Mouse (Mus musculus) midbrain, postnatal 0 days (tissue): Measurements from ENCODE around the gene Tk1. TPM values are rescaled to one million over a fixed set of nuclear protein-coding genes. Genes with fewer than 3 reads are reported as not detected.

Experiments used
- ATAC-seq: fragments of 200-750 bp; cut with Nextera tagmentation; 2 replicates; pipeline ENCODE4 v1.8.0; 2017; ENCODE audit warnings: moderate number of reproducible peaks, mild to moderate bottlenecking, moderate TSS enrichment, moderate library complexity; ENCODE audit not compliant: low FRiP score
- DNase-seq: peaks from one replicate; pipeline ENCODE4 v3.0.0-alpha.2; 2015; ENCODE audit warnings: low spot score
- H3K27ac ChIP-seq: fragments of 300-500 bp; sonication (generic); 2 replicates; pipeline ENCODE4 v1.5.1; 2014; ENCODE audit warnings: low read depth, mild to moderate bottlenecking, low read length, mixed read lengths
- H3K27me3 ChIP-seq: fragments of 300-500 bp; sonication (generic); 2 replicates; pipeline ENCODE4 v1.6.1; 2014; ENCODE audit warnings: low read length, control low read depth, mixed read lengths; ENCODE audit not compliant: insufficient read depth
- H3K36me3 ChIP-seq: fragments of 300-500 bp; sonication (generic); 2 replicates; pipeline ENCODE4 v1.6.1; 2014; ENCODE audit warnings: low read length, control low read depth, mixed read lengths; ENCODE audit not compliant: insufficient read depth
- H3K4me1 ChIP-seq: fragments of 300-500 bp; sonication (generic); 2 replicates; pipeline ENCODE4 v1.6.1; 2014; ENCODE audit warnings: mild to moderate bottlenecking, control low read depth, antibody characterized with exemption, low read length, mixed read lengths; ENCODE audit not compliant: insufficient read depth
- H3K4me2 ChIP-seq: fragments of 300-500 bp; sonication (generic); 2 replicates; pipeline ENCODE4 v1.6.1; 2014; ENCODE audit warnings: low read depth, mild to moderate bottlenecking, low read length, mixed read lengths; ENCODE audit not compliant: poor library complexity, severe bottlenecking
- H3K4me3 ChIP-seq: fragments of 300-500 bp; sonication (generic); 2 replicates; pipeline ENCODE4 v1.5.1; 2014; ENCODE audit warnings: low read depth, mild to moderate bottlenecking, low read length, moderate library complexity
- H3K9ac ChIP-seq: fragments of 300-500 bp; sonication (generic); replicated peaks from 2 replicates; pipeline ENCODE4 v1.6.1; 2014; ENCODE audit warnings: mild to moderate bottlenecking, low read length, moderate library complexity, mixed read lengths; ENCODE audit not compliant: poor library complexity, severe bottlenecking
- H3K9me3 ChIP-seq: fragments of 300-500 bp; sonication (generic); 2 replicates; pipeline ENCODE4 v1.6.1; 2016; ENCODE audit warnings: low read length, control low read depth
- CTCF ChIP-seq: IDR thresholded peaks from 2 replicates; pipeline ENCODE4 v1.5.1; 2016; ENCODE audit warnings: antibody characterized with exemption, mild to moderate bottlenecking
- WGBS: fragments of 180-500 bp; shearing (Covaris S2); extraction: QIAGEN DNeasy Blood & Tissue Kit; methylation state at CpG from one replicate; pipeline ENCODE4 v1.1.7; 2014; 5-methylcytosine and 5-hydroxymethylcytosine counted together
- polyA plus RNA-seq: library from polyadenylated mRNA; unstranded; fragments of >200 nt; fragmentation: Nextera tagmentation; extraction: Ambion mirVana; gene quantifications from 2 replicates; pipeline ENCODE4 v1.2.1, GENCODE M21; 2015
- total RNA-seq: library from RNA; depleted of rRNA; stranded (reverse); fragments of >200 nt; gene quantifications from 2 replicates; pipeline ENCODE4 v1.2.3, GENCODE M21; 2014; rRNA removed

The Tk1 gene
- 6.3 and 8.8 TPM in 2 replicates for total RNA-seq
- polyA plus RNA-seq = 6.0 and 6.5 TPM in 2 replicates

- WGBS = under 1% methylated on average over 34 of the region's 34 CpGs
- H3K27me3 ChIP-seq = no peaks in the 10 kb centered on the region
- no peaks in the 10 kb centered on the region for H3K36me3 ChIP-seq
- 0 out of 2 replicates have a peak, but pooled peaks cover 4% of the 10 kb centered on the region for H3K4me1 ChIP-seq
- ATAC-seq (peak; percentile 39; the same call in 1 of the 2 replicates), DNase-seq (peak; percentile 82)
- peak within 1 kb of the TSS; percentile 38 for H3K4me3 ChIP-seq
- peak within 1 kb of the TSS; percentile 91 for H3K4me2 ChIP-seq
- no peak for TF ChIP-seq CTCF
- H3K9me3 ChIP-seq = no peaks in the 10 kb centered on the region
- peak within 1 kb of the TSS; percentile 37; the same call in 1 of the 2 replicates for H3K9ac ChIP-seq
- peak within 1 kb of the TSS; percentile 14; the same call in 1 of the 2 replicates for H3K27ac ChIP-seq
Observed at GRCm38 (mm10) chr11:117825333-117826101, at the start of gene Tk1, which contains the start of gene Afmid. Gene Tk1, minus strand, starts transcription at chr11:117826092. Gene Afmid, plus strand, starts transcription at chr11:117825924.

DNA sequence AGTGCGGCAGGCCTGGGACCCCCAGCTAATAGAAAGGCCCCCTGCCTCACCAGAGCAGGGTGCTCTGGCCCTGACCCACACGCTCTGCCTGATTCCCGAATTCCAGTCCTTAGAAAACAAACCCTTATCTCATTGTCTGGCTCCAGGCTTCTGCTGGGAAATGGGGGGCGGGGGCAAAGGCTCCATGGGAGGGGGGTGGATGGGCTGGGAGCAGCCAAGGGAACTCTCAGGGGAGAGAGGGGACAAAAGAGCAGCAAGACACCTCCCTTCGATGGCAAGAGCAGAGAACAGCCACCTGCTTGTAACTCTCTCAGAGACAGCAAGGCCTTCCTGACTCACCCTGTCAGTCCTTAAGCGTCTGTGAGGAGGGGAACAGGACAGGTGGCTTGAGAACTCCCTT, 49.8 kb upstream of the Tk1 start:
- Histone ChIP-seq H3K4me2 (no peak overlapping the region), H3K9me3 (no peaks in the 10 kb centered on the region), H3K27ac (no peak overlapping the region), H3K27me3 (no peaks in the 10 kb centered on the region), H3K4me3 (no peak overlapping the region), H3K36me3 (no peaks in the 10 kb centered on the region), H3K4me1 (no peaks in the 10 kb centered on the region; the same call in 1 of the 2 replicates), H3K9ac (no peak overlapping the region)
- no peak for DNase-seq
- 29% methylated on average over 6 of the region's 6 CpGs for WGBS
- no peak for TF ChIP-seq CTCF
- no peak for ATAC-seq

GRCm38 (mm10) chr11:117874419-117874818, 48.5 kb upstream of the Tk1 start:
- Histone ChIP-seq H3K36me3 (no peaks in the 10 kb centered on the region), H3K4me3 (no peak overlapping the region), H3K9me3 (no peaks in the 10 kb centered on the region), H3K27ac (no peak overlapping the region), H3K9ac (no peak overlapping the region), H3K27me3 (no peaks in the 10 kb centered on the region), H3K4me2 (no peak overlapping the region), H3K4me1 (no peaks in the 10 kb centered on the region; the same call in 1 of the 2 replicates)
- TF ChIP-seq CTCF = peak; percentile 65
- ATAC-seq = no peak
- 57% methylated on average over 4 of the region's 4 CpGs for WGBS
- peak; percentile 22 for DNase-seq

DNA sequence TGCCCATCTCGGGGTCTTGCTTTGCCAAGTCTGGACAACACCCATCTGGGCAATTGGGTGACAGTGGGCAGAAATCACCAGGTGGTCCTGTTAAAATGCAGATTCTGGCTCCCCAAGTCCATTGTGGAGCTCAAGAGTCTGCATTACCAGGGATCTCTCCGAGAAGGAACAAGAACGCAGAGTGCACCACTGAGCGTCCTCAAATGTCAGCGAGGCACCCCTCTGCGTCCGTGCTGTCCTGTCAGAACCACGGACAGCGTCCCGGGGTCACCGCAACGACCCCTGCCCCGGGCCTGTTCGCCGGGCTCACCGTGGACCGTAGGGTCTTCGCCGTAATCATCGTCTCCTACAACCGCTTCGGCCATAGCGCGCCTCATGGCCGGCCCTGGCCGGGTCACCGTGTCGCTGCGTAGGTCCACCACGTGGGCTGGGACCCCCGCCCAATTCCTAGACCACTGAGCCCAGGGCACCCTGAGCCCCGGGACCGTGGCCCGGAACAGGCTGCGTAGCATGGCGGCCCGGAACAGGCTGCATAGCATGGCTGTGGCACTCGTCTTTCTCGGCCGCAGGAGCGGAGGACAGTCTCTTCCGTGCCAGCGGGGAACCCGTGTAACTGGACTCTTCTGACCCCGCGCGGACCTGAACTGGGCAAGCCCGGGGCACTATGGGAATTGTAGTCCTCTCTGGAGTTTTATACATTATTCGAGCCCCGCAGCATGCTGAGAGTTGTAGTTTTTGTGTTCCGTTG, 47.1 kb upstream of the Tk1 start, which contains the start of gene Tha1:
Tha1 (minus strand) TSS at position 621 of the 748 bp plus-strand sequence.
- Histone ChIP-seq H3K27me3 (no peaks in the 10 kb centered on the region), H3K9me3 (no peaks in the 10 kb centered on the region), H3K9ac (peak within 1 kb of the TSS; percentile 72), H3K4me3 (peak within 1 kb of the TSS; percentile 71), H3K4me2 (peak within 1 kb of the TSS; percentile 99), H3K27ac (0 out of 2 replicates have a peak within 1 kb of the TSS, but pooled peaks have one; percentile 43), H3K4me1 (no peaks in the 10 kb centered on the region), H3K36me3 (0 out of 2 replicates have a peak, but pooled peaks cover 3% of the 10 kb centered on the region)
- 1% methylated on average over 51 of the region's 51 CpGs for WGBS
- DNase-seq (peak; percentile 87), ATAC-seq (peak; percentile 76)
- no peak for TF ChIP-seq CTCF

DNA sequence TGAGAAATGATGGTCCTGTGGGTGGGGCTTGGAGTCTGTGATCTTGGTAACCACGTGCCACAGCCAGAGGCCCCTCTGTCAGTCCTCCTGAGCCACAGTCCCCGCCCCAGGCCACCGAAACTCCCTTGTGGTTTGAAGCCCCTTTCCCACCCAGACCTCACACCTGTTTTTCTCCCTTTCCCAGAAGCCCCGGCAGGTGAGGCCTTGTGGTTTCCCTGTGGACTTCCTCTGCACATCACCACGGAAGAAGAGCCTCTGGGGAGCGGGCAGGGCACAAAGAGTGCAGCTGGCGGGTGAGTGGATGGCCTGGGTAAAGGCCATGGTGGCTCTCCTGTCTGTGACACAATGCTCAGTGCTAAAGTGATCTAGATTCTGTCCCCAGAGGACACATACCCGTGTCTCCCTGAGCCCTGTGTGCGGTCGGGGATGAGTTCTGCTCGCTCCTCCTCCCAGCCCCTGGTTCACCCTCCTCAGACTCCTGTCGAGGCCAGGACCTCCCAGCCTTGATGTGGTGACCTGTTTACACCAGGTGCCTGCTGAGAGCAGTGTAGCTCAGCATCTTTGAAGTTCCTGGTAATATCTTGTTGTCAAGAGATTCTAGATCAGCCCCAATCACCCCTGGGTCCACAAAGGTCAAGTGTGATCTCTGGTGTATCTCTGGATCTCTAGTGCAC, 46.2 kb upstream of the Tk1 start:
- Histone ChIP-seq H3K27ac (no peak overlapping the region), H3K36me3 (0 out of 2 replicates have a peak, but pooled peaks cover 3% of the 10 kb centered on the region), H3K9me3 (no peaks in the 10 kb centered on the region), H3K4me1 (no peaks in the 10 kb centered on the region), H3K4me3 (no peak overlapping the region), H3K27me3 (no peaks in the 10 kb centered on the region; the same call in 1 of the 2 replicates), H3K4me2 (peak overlapping the region; percentile 99), H3K9ac (no peak overlapping the region)
- WGBS = 68% methylated on average over 12 of the region's 12 CpGs
- ATAC-seq (no peak), DNase-seq (no peak)
- TF ChIP-seq CTCF = no peak
